Mouse (Mus musculus) liver, embryonic 16.5 days (tissue): ENCODE data around the gene Slc16a12. TPM values are rescaled to one million over a fixed set of nuclear protein-coding genes. Genes with fewer than 3 reads are reported as not detected.
A peak's percentile ranks its signal among the peaks of the same experiment; 100 is the strongest.

ENCODE experiments used
- ATAC-seq: fragments of 200-750 bp; cut with Nextera tagmentation; 2 replicates; pipeline ENCODE4 v1.8.0; 2017; ENCODE audit warnings: low read depth, mild to moderate bottlenecking, moderate number of reproducible peaks, moderate library complexity
- H3K27ac ChIP-seq: fragments of 300-500 bp; sonication (generic); 2 replicates; pipeline ENCODE4 v1.5.1; 2014; ENCODE audit warnings: mild to moderate bottlenecking, low read length
- H3K27me3 ChIP-seq: fragments of 300-500 bp; sonication (generic); 2 replicates; pipeline ENCODE4 v1.6.1; 2014; ENCODE audit warnings: low read depth, low read length, mixed read lengths; ENCODE audit not compliant: control insufficient read depth, insufficient read depth
- H3K36me3 ChIP-seq: fragments of 300-500 bp; sonication (generic); 2 replicates; pipeline ENCODE4 v1.6.1; 2014; ENCODE audit warnings: mild to moderate bottlenecking; ENCODE audit not compliant: control insufficient read depth, insufficient read depth
- H3K4me1 ChIP-seq: fragments of 300-500 bp; sonication (generic); 2 replicates; pipeline ENCODE4 v1.6.1; 2014; ENCODE audit warnings: low read depth, low read length, mixed read lengths; ENCODE audit not compliant: control insufficient read depth
- H3K4me2 ChIP-seq: fragments of 300-500 bp; sonication (generic); 2 replicates; pipeline ENCODE4 v1.6.1; 2014; ENCODE audit warnings: low read depth, low read length, mixed read lengths
- H3K4me3 ChIP-seq: fragments of 300-500 bp; sonication (generic); 2 replicates; pipeline ENCODE4 v1.5.1; 2014; ENCODE audit warnings: low read depth, mild to moderate bottlenecking, low read length
- H3K9ac ChIP-seq: fragments of 300-500 bp; sonication (generic); 2 replicates; pipeline ENCODE4 v1.6.1; 2014; ENCODE audit warnings: low read depth, low read length
- H3K9me3 ChIP-seq: fragments of 300-500 bp; sonication (generic); replicated peaks from 2 replicates; pipeline ENCODE4 v1.6.1; 2016; ENCODE audit warnings: low read length; ENCODE audit not compliant: control insufficient read depth
- WGBS: fragments of 180-500 bp; shearing (Covaris S2); extraction: QIAGEN DNeasy Blood & Tissue Kit; methylation state at CpG from one replicate; pipeline ENCODE4 v1.1.7; 2014; ENCODE audit not compliant: insufficient replicate concordance; 5-methylcytosine and 5-hydroxymethylcytosine counted together
- polyA plus RNA-seq: library from polyadenylated mRNA; unstranded; fragments of >200 nt; fragmentation: Nextera tagmentation; extraction: Ambion mirVana; gene quantifications from 2 replicates; pipeline ENCODE4 v1.2.1, GENCODE M21; 2015

Gene Slc16a12
- polyA plus RNA-seq, 1 experiment from 2014 or later: 16.5 TPM

GRCm38 (mm10) chr19:34720130-34720529, 27.0 kb downstream of the Slc16a12 start:
- Histone ChIP-seq H3K4me3 (no peak overlapping the region), H3K9me3 (no peaks in the 10 kb centered on the region), H3K4me2 (no peak overlapping the region), H3K4me1 (peaks cover 2% of the 10 kb centered on the region; the same call in 1 of the 2 replicates), H3K9ac (no peak overlapping the region), H3K36me3 (no peaks in the 10 kb centered on the region), H3K27ac (no peak overlapping the region), H3K27me3 (no peaks in the 10 kb centered on the region)
- no peak for ATAC-seq

GRCm38 (mm10) chr19:34718963-34719362, 28.1 kb downstream of the Slc16a12 start:
- Histone ChIP-seq H3K4me1 (peaks cover 2% of the 10 kb centered on the region; the same call in 1 of the 2 replicates), H3K4me3 (no peak overlapping the region), H3K27ac (no peak overlapping the region), H3K4me2 (no peak overlapping the region), H3K36me3 (no peaks in the 10 kb centered on the region), H3K9ac (no peak overlapping the region), H3K9me3 (no peaks in the 10 kb centered on the region), H3K27me3 (no peaks in the 10 kb centered on the region)
- WGBS: 60% methylated on average over 5 of the region's 5 CpGs
- ATAC-seq: no peak

- no peak overlapping the region for H3K4me2 ChIP-seq
- no peaks in the 10 kb centered on the region for H3K36me3 ChIP-seq
- H3K9ac ChIP-seq: no peak overlapping the region
- H3K9me3 ChIP-seq: no peaks in the 10 kb centered on the region
- no peaks in the 10 kb centered on the region for H3K27me3 ChIP-seq
- H3K27ac ChIP-seq: no peak overlapping the region
- WGBS: 51% methylated on average over 2 of the region's 2 CpGs
- H3K4me3 ChIP-seq: no peak overlapping the region
- ATAC-seq: no peak
- peaks cover 2% of the 10 kb centered on the region; the same call in 1 of the 2 replicates for H3K4me1 ChIP-seq
These were observed 28.6 kb downstream of the Slc16a12 start for GRCm38 (mm10) chr19:34718478-34718877.

DNA sequence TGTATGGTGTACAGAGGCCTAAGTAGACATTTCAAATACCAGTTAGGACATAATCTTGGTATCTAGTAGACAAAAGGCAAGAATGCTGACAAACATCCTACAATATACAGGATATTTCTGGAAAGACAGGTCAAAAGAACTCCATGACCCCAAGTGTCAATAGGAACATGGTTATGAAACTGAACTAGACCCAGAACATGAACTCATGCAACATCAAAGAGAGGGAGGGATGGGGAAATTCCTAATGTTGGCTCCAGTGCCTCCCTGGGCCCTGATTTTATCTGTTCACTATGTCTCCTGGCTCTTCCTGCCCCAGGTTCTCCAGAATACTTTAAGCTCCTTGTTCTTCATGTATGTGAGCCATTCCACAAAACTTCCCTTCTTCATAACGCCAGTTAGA, 31.2 kb downstream of the Slc16a12 start:
- Histone ChIP-seq H3K4me2 (no peak overlapping the region), H3K36me3 (no peaks in the 10 kb centered on the region), H3K9ac (no peak overlapping the region), H3K27me3 (no peaks in the 10 kb centered on the region), H3K4me3 (no peak overlapping the region), H3K27ac (no peak overlapping the region), H3K4me1 (peaks cover 2% of the 10 kb centered on the region; the same call in 1 of the 2 replicates), H3K9me3 (no peaks in the 10 kb centered on the region)
- peak; percentile 47; the same call in 1 of the 2 replicates for ATAC-seq
- 63% methylated on average over 1 of the region's 1 CpGs for WGBS

DNA sequence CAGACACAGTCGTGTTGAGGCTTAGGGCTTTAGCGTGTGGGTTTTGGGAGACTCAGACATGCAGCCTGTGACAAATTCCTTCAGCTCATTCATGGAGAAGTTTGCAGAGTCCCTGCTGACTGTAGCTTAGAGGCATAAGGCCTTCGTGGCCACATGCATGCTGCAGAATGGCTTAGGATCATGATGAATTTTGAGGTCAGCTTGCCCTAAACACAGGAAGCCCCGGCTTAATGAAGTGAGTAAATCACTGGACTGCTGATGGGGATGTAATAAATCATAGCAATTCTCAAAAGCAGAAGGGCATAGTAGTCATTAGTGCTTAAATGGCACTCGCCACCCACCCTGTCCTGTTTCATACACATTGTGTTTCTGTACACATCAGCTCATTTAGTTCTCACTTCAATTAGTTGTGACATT, 32.8 kb downstream of the Slc16a12 start:
- no peaks in the 10 kb centered on the region for H3K36me3 ChIP-seq
- no peaks in the 10 kb centered on the region for H3K27me3 ChIP-seq
- no peak overlapping the region for H3K9ac ChIP-seq
- ATAC-seq: no peak
- peaks cover 2% of the 10 kb centered on the region; the same call in 1 of the 2 replicates for H3K4me1 ChIP-seq
- no peak overlapping the region for H3K27ac ChIP-seq
- no peak overlapping the region for H3K4me3 ChIP-seq
- WGBS: 38% methylated on average over 5 of the region's 5 CpGs
- no peaks in the 10 kb centered on the region for H3K9me3 ChIP-seq
- H3K4me2 ChIP-seq: no peak overlapping the region

DNA sequence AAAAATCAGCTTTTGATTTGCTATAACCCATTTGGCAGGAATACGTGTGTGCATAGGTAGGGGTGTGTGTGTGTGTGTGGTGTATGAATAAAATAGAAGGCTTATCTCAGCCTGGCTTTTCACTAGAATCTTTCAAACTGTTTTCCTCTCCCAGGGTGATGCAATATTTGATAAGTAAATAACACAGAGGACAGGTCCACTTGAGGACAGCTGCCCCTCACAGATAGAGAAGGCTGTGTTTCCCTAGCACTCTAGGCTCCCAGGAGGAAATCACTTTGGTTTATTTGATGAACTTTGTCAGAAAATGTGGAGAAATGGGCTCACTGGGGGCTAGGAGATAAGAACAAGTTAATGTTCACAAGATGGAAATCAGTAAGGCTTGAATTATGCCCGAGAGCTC, 35.0 kb downstream of the Slc16a12 start:
- Histone ChIP-seq H3K36me3 (no peaks in the 10 kb centered on the region), H3K9me3 (no peaks in the 10 kb centered on the region), H3K27me3 (no peaks in the 10 kb centered on the region), H3K4me2 (no peak overlapping the region; the same call in 1 of the 2 replicates), H3K9ac (no peak overlapping the region), H3K27ac (peak overlapping the region; percentile 60), H3K4me3 (no peak overlapping the region), H3K4me1 (peaks cover 2% of the 10 kb centered on the region; the same call in 1 of the 2 replicates)
- WGBS: 27% methylated on average over 2 of the region's 2 CpGs
- peak; percentile 88 for ATAC-seq

GRCm38 (mm10) chr19:34708221-34708620, 38.9 kb downstream of the Slc16a12 start:
- 60% methylated on average over 2 of the region's 2 CpGs for WGBS
- Histone ChIP-seq H3K9ac (no peak overlapping the region), H3K27ac (no peak overlapping the region), H3K9me3 (no peaks in the 10 kb centered on the region), H3K4me1 (no peaks in the 10 kb centered on the region; the same call in 1 of the 2 replicates), H3K4me2 (no peak overlapping the region), H3K4me3 (no peak overlapping the region), H3K27me3 (no peaks in the 10 kb centered on the region), H3K36me3 (no peaks in the 10 kb centered on the region)
- no peak for ATAC-seq

- no peaks in the 10 kb centered on the region; the same call in 1 of the 2 replicates for H3K4me1 ChIP-seq
- H3K9me3 ChIP-seq: no peaks in the 10 kb centered on the region
- WGBS: 37% methylated on average over 2 of the region's 2 CpGs
- H3K36me3 ChIP-seq: no peaks in the 10 kb centered on the region
- no peak overlapping the region for H3K4me3 ChIP-seq
- no peaks in the 10 kb centered on the region for H3K27me3 ChIP-seq
- H3K4me2 ChIP-seq: no peak overlapping the region
- no peak overlapping the region for H3K27ac ChIP-seq
- no peak overlapping the region for H3K9ac ChIP-seq
- no peak for ATAC-seq
These were observed 39.5 kb downstream of the Slc16a12 start for GRCm38 (mm10) chr19:34707571-34707970.

- no peaks in the 10 kb centered on the region for H3K9me3 ChIP-seq
- no peak for ATAC-seq
These were observed 40.8 kb downstream of the Slc16a12 start for GRCm38 (mm10) chr19:34706261-34706660.

More at GRCm38 (mm10) chr19:34706261-34706660, 40.8 kb downstream of the Slc16a12 start:
- H3K4me3 ChIP-seq: no peak overlapping the region
- H3K4me2 ChIP-seq: no peak overlapping the region
- no peak overlapping the region for H3K9ac ChIP-seq
- no peaks in the 10 kb centered on the region for H3K36me3 ChIP-seq
- no peaks in the 10 kb centered on the region for H3K27me3 ChIP-seq
- no peaks in the 10 kb centered on the region for H3K4me1 ChIP-seq
- H3K27ac ChIP-seq: no peak overlapping the region
- WGBS: 52% methylated on average over 6 of the region's 6 CpGs
